Mouse (Mus musculus) G1E (cell line): ENCODE measurements at regions not wholly inside any gene's neighbourhood (a gene's known extent, or its start where the extent isn't known, plus 50 kb on each side); places are given as distances from the start of the nearest gene placed in this dataset.

Experiments
- CTCF ChIP-seq: IDR thresholded peaks from 2 replicates; pipeline ENCODE4 v1.5.1; 2012; ENCODE audit warnings: low read depth, low read length, inconsistent platforms, mixed read lengths
- GATA1 ChIP-seq: IDR thresholded peaks from 2 replicates; pipeline ENCODE4 v1.6.1; 2012; ENCODE audit warnings: borderline replicate concordance, low read length, inconsistent platforms, mixed read lengths

- TF ChIP-seq CTCF (no peak), GATA1 (no peak)
Measured at GRCm38 (mm10) chr14:37312887-37313286, 177.8 kb upstream of the Ghitm start.
